Mouse (Mus musculus): ENCODE measurements around the gene Rft1. TPM values are rescaled to one million over a fixed set of nuclear protein-coding genes. Genes with fewer than 3 reads are reported as not detected.

Rft1 gene
- polyA plus RNA-seq, 1 experiment from 2014 or later, result 24.4 TPM

GRCm38 (mm10) chr14:30641748-30642147 is 12.4 kb upstream of the Rft1 start:
- ChIA-PET CTCF (interaction anchor here (1.1 to 1.5 kb wide), 2 partner anchors 9 to 50 kb away, joined by 3 to 6 read pairs; no protein-coding TSS in a partner anchor), POLR2A (no interaction called here)
- in situ Hi-C loops (cut with MboI; ENCODE audit: low pct_unique_long_range_greater_than_20kb), result no loop called here
- no peak for ATAC-seq
- H3K27me3 ChIP-seq, result no peaks in the 10 kb centered on the region
- DNase-seq (ENCODE audit: low read depth, low spot score), result no peak
- no peak for TF ChIP-seq CTCF (IDR thresholded peaks at IDR 0.05)

- DNase-seq (ENCODE audit: low read depth, low spot score) (no peak), ATAC-seq (no peak)
- ChIA-PET POLR2A (no interaction called here), CTCF (interaction anchor here (1.9 kb wide), 1 partner anchor 15 kb away, joined by 5 read pairs; no protein-coding TSS in a partner anchor)
- no peaks in the 10 kb centered on the region for H3K27me3 ChIP-seq
- in situ Hi-C loops (cut with MboI; ENCODE audit: low pct_unique_long_range_greater_than_20kb), result no loop called here
- no peak for TF ChIP-seq CTCF (IDR thresholded peaks at IDR 0.05)
Observed at GRCm38 (mm10) chr14:30644026-30644425, 10.1 kb upstream of the Rft1 start.

- TF ChIP-seq CTCF (IDR thresholded peaks at IDR 0.05), result no peak
- ChIA-PET CTCF (interaction anchor here (1.0 to 1.9 kb wide), 2 partner anchors 16 to 21 kb away, joined by 3 to 5 read pairs; no protein-coding TSS in a partner anchor), POLR2A (interaction anchor here (0.6 to 1.6 kb wide), 2 partner anchors 10 to 19 kb away, joined by 3 to 5 read pairs; partner anchors contain the start of gene Prkcd)
- H3K27me3 ChIP-seq, result no peaks in the 10 kb centered on the region
- ATAC-seq (no peak), DNase-seq (ENCODE audit: low read depth, low spot score) (no peak)
- in situ Hi-C loops (cut with MboI; ENCODE audit: low pct_unique_long_range_greater_than_20kb), result no loop called here
Observed at GRCm38 (mm10) chr14:30645066-30645465, 9.1 kb upstream of the Rft1 start.

GRCm38 (mm10) chr14:30646486-30646885 is 7.7 kb upstream of the Rft1 start:
- ChIA-PET CTCF (interaction anchor here (1.2 kb wide), 1 partner anchor 28 kb away, joined by 5 read pairs; no protein-coding TSS in a partner anchor), POLR2A (interaction anchor here (1.6 kb wide), 1 partner anchor 20 kb away, joined by 5 read pairs; the partner anchor contains the start of gene Prkcd)
- no peak for TF ChIP-seq CTCF (IDR thresholded peaks at IDR 0.05)
- in situ Hi-C loops (cut with MboI; ENCODE audit: low pct_unique_long_range_greater_than_20kb), result no loop called here
- DNase-seq (ENCODE audit: low read depth, low spot score) (no peak), ATAC-seq (no peak)
- H3K27me3 ChIP-seq, result no peaks in the 10 kb centered on the region

- TF ChIP-seq CTCF (IDR thresholded peaks at IDR 0.05), result no peak
- no peaks in the 10 kb centered on the region for H3K27me3 ChIP-seq
- POLR2A ChIA-PET, result no interaction called here
- in situ Hi-C loops (cut with MboI; ENCODE audit: low pct_unique_long_range_greater_than_20kb), result no loop called here
- ATAC-seq (peak; percentile 45), DNase-seq (ENCODE audit: low read depth, low spot score) (peak; percentile 91)
- CTCF ChIA-PET, result interaction anchor here (1.0 kb wide), 1 partner anchor 11 kb away, joined by 4 read pairs; no protein-coding TSS in a partner anchor
Observed at GRCm38 (mm10) chr14:30648478-30648877, 5.7 kb upstream of the Rft1 start.

GRCm38 (mm10) chr14:30649745-30650144 is 4.4 kb upstream of the Rft1 start:
- ATAC-seq, result no peak
- no peak for TF ChIP-seq CTCF (IDR thresholded peaks at IDR 0.05)
- ChIA-PET CTCF (interaction anchor here (2.0 kb wide), 1 partner anchor 37 kb away, joined by 4 read pairs; no protein-coding TSS in a partner anchor), POLR2A (no interaction called here)
- no peak for DNase-seq (ENCODE audit: low read depth, low spot score)
- H3K27me3 ChIP-seq, result no peaks in the 10 kb centered on the region
- in situ Hi-C loops (cut with MboI; ENCODE audit: low pct_unique_long_range_greater_than_20kb), result loop anchor here (25.0 kb wide), 2 partner anchors 512 to 662 kb away; partner anchors contain the start of gene Actr8

GRCm38 (mm10) chr14:30650969-30651368 is 3.2 kb upstream of the Rft1 start:
- ATAC-seq (peak; percentile 88), DNase-seq (ENCODE audit: low read depth, low spot score) (no peak)
- ChIA-PET CTCF (interaction anchor here (0.9 to 2.0 kb wide), 12 partner anchors 10 to 67 kb away, joined by 3 to 14 read pairs (median 4); no protein-coding TSS in a partner anchor), POLR2A (interaction anchor here (1.8 kb wide), 1 partner anchor 16 kb away, joined by 6 read pairs; no protein-coding TSS in a partner anchor)
- in situ Hi-C loops (cut with MboI; ENCODE audit: low pct_unique_long_range_greater_than_20kb), result loop anchor here (25.0 kb wide), 2 partner anchors 514 to 664 kb away; partner anchors contain the start of gene Actr8
- TF ChIP-seq CTCF (IDR thresholded peaks at IDR 0.05), result no peak
- H3K27me3 ChIP-seq, result no peaks in the 10 kb centered on the region

- CTCF ChIA-PET, result interaction anchor here (0.9 to 2.9 kb wide), 3 partner anchors 11 to 16 kb away, joined by 4 to 21 read pairs (median 4); no protein-coding TSS in a partner anchor
- no peak for TF ChIP-seq CTCF (IDR thresholded peaks at IDR 0.05)
- no peaks in the 10 kb centered on the region for H3K27me3 ChIP-seq
- in situ Hi-C loops (cut with MboI; ENCODE audit: low pct_unique_long_range_greater_than_20kb), result loop anchor here (25.0 kb wide), 2 partner anchors 517 to 667 kb away; partner anchors contain the start of gene Actr8
- ATAC-seq, result no peak
- DNase-seq (ENCODE audit: low read depth, low spot score), result no peak
- POLR2A ChIA-PET, result interaction anchor here (0.6 to 1.5 kb wide), 9 partner anchors 9 to 337 kb away, joined by 3 to 5 read pairs (median 3); no protein-coding TSS in a partner anchor
Observed at GRCm38 (mm10) chr14:30654691-30655228, 600 bp downstream of the Rft1 start.

- DNase-seq (ENCODE audit: low read depth, low spot score) (no peak), ATAC-seq (no peak)
- no peak for TF ChIP-seq CTCF (IDR thresholded peaks at IDR 0.05)
- ChIA-PET POLR2A (interaction anchor here (0.6 to 1.5 kb wide), 4 partner anchors 11 to 104 kb away, joined by 3 to 5 read pairs (median 4); no protein-coding TSS in a partner anchor), CTCF (interaction anchor here (1.7 to 2.9 kb wide), 2 partner anchors 10 to 13 kb away, joined by 5 to 21 read pairs; no protein-coding TSS in a partner anchor)
- in situ Hi-C loops (cut with MboI; ENCODE audit: low pct_unique_long_range_greater_than_20kb), result loop anchor here (25.0 kb wide), 2 partner anchors 518 to 668 kb away; partner anchors contain the start of gene Actr8
- H3K27me3 ChIP-seq, result no peaks in the 10 kb centered on the region
Observed at GRCm38 (mm10) chr14:30655531-30655930, 1.4 kb downstream of the Rft1 start.

- ATAC-seq (no peak), DNase-seq (ENCODE audit: low read depth, low spot score) (no peak)
- no peaks in the 10 kb centered on the region for H3K27me3 ChIP-seq
- CTCF ChIA-PET, result interaction anchor here (1.0 to 4.1 kb wide), 9 partner anchors 8 to 76 kb away, joined by 3 to 21 read pairs (median 4); partner anchors contain the start of gene Rft1
- no peak for TF ChIP-seq CTCF (IDR thresholded peaks at IDR 0.05)
- in situ Hi-C loops (cut with MboI; ENCODE audit: low pct_unique_long_range_greater_than_20kb), result loop anchor here (25.0 kb wide), 2 partner anchors 529 to 679 kb away; partner anchors contain the start of gene Actr8
- POLR2A ChIA-PET, result interaction anchor here (1.1 to 1.4 kb wide), 3 partner anchors 9 to 15 kb away, joined by 4 to 6 read pairs (median 5); no protein-coding TSS in a partner anchor
Observed at GRCm38 (mm10) chr14:30666061-30666460, 11.9 kb downstream of the Rft1 start.
